27 mouse cellular contexts compared by ENCODE assay signal in the genomic region with DNA sequence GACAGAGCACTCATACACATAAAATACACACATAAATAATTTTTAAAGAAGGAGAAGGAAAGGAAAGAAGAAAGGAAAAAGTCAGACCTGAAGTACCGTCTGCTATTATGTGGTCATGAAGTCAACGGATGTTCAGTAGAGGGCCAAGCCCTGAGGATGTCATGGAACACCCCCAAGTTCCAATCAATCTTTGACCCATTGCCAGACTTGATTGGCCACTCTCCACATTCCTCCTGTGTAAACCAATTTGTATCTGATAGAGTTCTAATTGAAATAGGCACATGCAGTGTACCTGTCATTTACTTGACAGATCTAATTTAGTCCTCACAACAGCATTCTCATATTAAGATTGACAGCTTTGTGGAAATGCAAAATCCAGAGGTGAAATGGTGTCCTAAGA. TPM values are rescaled to one million over a fixed set of nuclear protein-coding genes. Genes with fewer than 3 reads are reported as not detected.
"Had no signal": no experiment of that assay in that cellular context is flagged by ENCODE, and none has a peak within 500 bp of the region (broad histone marks: within the 10 kb centered on the region; RNA-seq: fewer than 3 reads in every experiment).

No protein-coding gene starts in this region.

- ATAC-seq: hindbrain, embryonic 16.5 days; inflammation-experienced regulatory T-cells, adult 6 months; intestine, embryonic 15.5 days; intestine, postnatal 0 days had no signal

- H3K9me3 ChIP-seq: heart, embryonic 10.5 days; heart, embryonic 12.5 days; hindbrain, embryonic 10.5 days; intestine, embryonic 15.5 days; limb, embryonic 10.5 days; limb, embryonic 12.5 days; liver, embryonic 13.5 days; liver, embryonic 15.5 days had no signal

- H3K4me3 ChIP-seq: gastrocnemius, adult 2 months; heart, embryonic 10.5 days; heart, embryonic 12.5 days; hindbrain, embryonic 10.5 days; intestine, embryonic 15.5 days; layer of hippocampus, adult 2 months; limb, embryonic 10.5 days; limb, embryonic 12.5 days; liver, embryonic 13.5 days; liver, embryonic 15.5 days had no signal

- H3K9ac ChIP-seq: heart, embryonic 12.5 days; hindbrain, embryonic 14.5 days; intestine, embryonic 15.5 days; limb, embryonic 12.5 days; liver, embryonic 13.5 days; liver, embryonic 15.5 days had no signal

- H3K27me3 ChIP-seq: heart, embryonic 12.5 days; intestine, embryonic 15.5 days; limb, embryonic 12.5 days; liver, embryonic 13.5 days; liver, embryonic 15.5 days had no signal

- DNase-seq: gastrocnemius, adult 2 months; gastrocnemius, postnatal 10 days; gastrocnemius, postnatal 25 days; heart, adult 18-20 months; heart, postnatal 10 days; heart, postnatal 4 days; kidney, adult 18-20 months; kidney, adult 8-10 months; kidney, postnatal 10 days; kidney, postnatal 25 days; kidney, postnatal 4 days; liver, embryonic 13.5 days had no signal

- H3K36me3 ChIP-seq: heart, embryonic 10.5 days; heart, embryonic 12.5 days; hindbrain, embryonic 10.5 days; intestine, embryonic 15.5 days; limb, embryonic 10.5 days; limb, embryonic 12.5 days; liver, embryonic 13.5 days; liver, embryonic 15.5 days had no signal

- H3K4me2 ChIP-seq: heart, embryonic 12.5 days; hindbrain, embryonic 14.5 days; intestine, embryonic 15.5 days; limb, embryonic 12.5 days; liver, embryonic 11.5 days; liver, embryonic 13.5 days; liver, embryonic 15.5 days had no signal

- H3K4me1 ChIP-seq: heart, embryonic 10.5 days; heart, embryonic 12.5 days; intestine, embryonic 15.5 days; liver, embryonic 13.5 days; liver, embryonic 15.5 days had no signal

- H3K27ac ChIP-seq: gastrocnemius, adult 2 months; heart, embryonic 10.5 days; hindbrain, embryonic 14.5 days; intestine, embryonic 15.5 days; layer of hippocampus, adult 2 months; limb, embryonic 10.5 days; limb, embryonic 12.5 days; liver, embryonic 13.5 days; liver, embryonic 15.5 days had no signal

RNA-seq across cellular contexts. Expression of gene Chrnb4, which starts 40.6 kb away (rescaled TPM):
- total RNA-seq: gastrocnemius, adult 2 months; granulocyte monocyte progenitor cell, adult 5-6 weeks; heart, postnatal 10 days; heart, postnatal 25 days had no signal
- polyA plus RNA-seq: inflammation-experienced regulatory T-cells, adult 6 months; limb, embryonic 12.5 days; liver, embryonic 13.5 days; liver, embryonic 15.5 days had no signal
